Mouse (Mus musculus) liver, embryonic 11.5 days (tissue): ENCODE measurements around the gene Gm12830. TPM values are rescaled to one million over a fixed set of nuclear protein-coding genes. Genes with fewer than 3 reads are reported as not detected.

ENCODE experiments used
- ATAC-seq: fragments of 200-750 bp; cut with Nextera tagmentation; replicated peaks from 2 replicates; pipeline ENCODE4 v1.8.0; 2017; ENCODE audit warnings: moderate number of reproducible peaks, mild to moderate bottlenecking, moderate TSS enrichment, moderate library complexity; ENCODE audit not compliant: low FRiP score
- DNase-seq: peaks from one replicate; pipeline ENCODE4 v3.0.0-alpha.2; 2017; ENCODE audit warnings: low spot score
- H3K27ac ChIP-seq: fragments of 300-500 bp; sonication (generic); 2 replicates; pipeline ENCODE4 v1.5.1; 2014; ENCODE audit warnings: mild to moderate bottlenecking, low read depth, low read length, control low read depth
- H3K27me3 ChIP-seq: fragments of 300-500 bp; sonication (generic); replicated peaks from 2 replicates; pipeline ENCODE4 v1.6.1; 2014; ENCODE audit warnings: low read length, mixed read lengths; ENCODE audit not compliant: control insufficient read depth, insufficient read depth
- H3K36me3 ChIP-seq: fragments of 300-500 bp; sonication (generic); 2 replicates; pipeline ENCODE4 v1.6.1; 2014; ENCODE audit warnings: mild to moderate bottlenecking, low read length, moderate library complexity, mixed read lengths; ENCODE audit not compliant: control insufficient read depth, insufficient read depth
- H3K4me1 ChIP-seq: fragments of 300-500 bp; sonication (generic); replicated peaks from 2 replicates; pipeline ENCODE4 v1.6.1; 2014; ENCODE audit warnings: low read length, mixed read lengths; ENCODE audit not compliant: control insufficient read depth, insufficient read depth
- H3K4me2 ChIP-seq: fragments of 300-500 bp; sonication (generic); 2 replicates; pipeline ENCODE4 v1.6.1; 2014; ENCODE audit warnings: mild to moderate bottlenecking, control low read depth, moderate library complexity
- H3K4me3 ChIP-seq: fragments of 300-500 bp; sonication (generic); 2 replicates; pipeline ENCODE4 v1.5.1; 2014; ENCODE audit warnings: low read depth, low read length, control low read depth
- H3K9ac ChIP-seq: fragments of 300-500 bp; sonication (generic); 2 replicates; pipeline ENCODE4 v1.6.1; 2014; ENCODE audit warnings: low read depth, low read length, control low read depth
- H3K9me3 ChIP-seq: fragments of 300-500 bp; sonication (generic); 2 replicates; pipeline ENCODE4 v1.6.1; 2016; ENCODE audit warnings: low read length, inconsistent platforms, mixed read lengths; ENCODE audit not compliant: control insufficient read depth
- WGBS: fragments of 180-500 bp; shearing (Covaris S2); extraction: QIAGEN DNeasy Blood & Tissue Kit; methylation state at CpG from one replicate; pipeline ENCODE4 v1.1.7; 2014; 5-methylcytosine and 5-hydroxymethylcytosine counted together
- polyA plus RNA-seq: library from polyadenylated mRNA; unstranded; fragments of >200 nt; fragmentation: Nextera tagmentation; extraction: Ambion mirVana; gene quantifications from 2 replicates; pipeline ENCODE4 v1.2.1, GENCODE M21; 2014

Gm12830 gene
- polyA plus RNA-seq, 1 experiment from 2014 or later: not detected

DNA sequence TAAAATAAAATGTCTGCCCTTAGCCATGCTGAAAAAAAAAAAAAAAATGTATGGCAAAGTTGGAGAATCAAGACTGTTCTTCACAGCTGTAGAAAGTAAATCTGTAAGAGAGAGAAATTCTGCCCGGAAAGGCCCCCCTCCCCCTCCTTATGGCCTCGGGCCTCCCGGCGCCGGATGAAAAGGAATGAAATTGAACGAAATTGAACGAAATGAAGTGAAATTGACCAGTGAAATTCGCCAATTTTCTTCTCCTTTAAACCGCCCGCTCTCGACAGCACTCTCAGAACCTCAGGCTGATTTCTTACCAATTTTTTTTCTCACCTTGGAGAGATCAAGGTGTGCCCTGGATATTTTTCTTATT, 81.9 kb downstream of the Gm12830 start:
- Histone ChIP-seq H3K27me3 (peaks cover 100% of the 10 kb centered on the region), H3K4me3 (no peak overlapping the region), H3K9me3 (no peaks in the 10 kb centered on the region), H3K36me3 (no peaks in the 10 kb centered on the region), H3K4me2 (no peak overlapping the region), H3K9ac (no peak overlapping the region), H3K27ac (no peak overlapping the region), H3K4me1 (peaks cover 5% of the 10 kb centered on the region; the same call in 1 of the 2 replicates)
- WGBS: 3% methylated on average over 11 of the region's 11 CpGs
- no peak for ATAC-seq
- DNase-seq: no peak

DNA sequence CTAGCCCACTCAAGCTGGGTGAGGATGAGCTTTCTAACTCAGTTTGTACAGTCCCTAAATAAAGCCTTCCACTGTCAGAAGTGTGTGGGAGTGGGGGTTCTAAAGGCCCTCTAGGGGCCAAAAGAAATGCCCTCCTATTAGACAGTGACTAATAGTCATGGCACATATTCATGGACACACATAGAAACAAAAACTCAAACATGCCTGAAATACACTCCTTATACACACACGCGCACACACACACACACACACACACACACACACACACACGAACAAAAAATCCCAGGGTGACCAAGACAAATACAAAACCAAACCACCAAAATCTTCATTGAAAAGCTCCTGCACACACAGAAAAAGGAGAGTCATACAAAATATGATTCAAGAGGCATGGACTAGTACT, 84.0 kb downstream of the Gm12830 start:
- H3K9ac ChIP-seq: no peak overlapping the region
- no peak for DNase-seq
- no peaks in the 10 kb centered on the region for H3K36me3 ChIP-seq
- no peak overlapping the region for H3K4me3 ChIP-seq
- WGBS: 50% methylated on average over 3 of the region's 3 CpGs
- H3K9me3 ChIP-seq: no peaks in the 10 kb centered on the region
- no peak overlapping the region for H3K4me2 ChIP-seq
- peaks cover 99% of the 10 kb centered on the region for H3K27me3 ChIP-seq
- no peak overlapping the region for H3K27ac ChIP-seq
- H3K4me1 ChIP-seq: peaks cover 7% of the 10 kb centered on the region; the same call in 1 of the 2 replicates
- no peak for ATAC-seq

Other genes with a start within 250 kb of the Gm12830 start
- gene Foxd2, start 87.2 kb downstream of the Gm12830 start, polyA plus RNA-seq: 0.05 TPM in 1 of 2 replicates, not detected in the other
- gene Foxe3, start 104.3 kb downstream of the Gm12830 start, polyA plus RNA-seq: not detected in 2 replicates
- 108 and 109 TPM in 2 replicates for gene Cmpk1, start 165.5 kb downstream of the Gm12830 start, polyA plus RNA-seq
- 16.2 and 20.4 TPM in 2 replicates for gene Stil, start 178.4 kb downstream of the Gm12830 start, polyA plus RNA-seq
- 42.7 and 47.6 TPM in 2 replicates for gene Tal1, start 234.7 kb downstream of the Gm12830 start, polyA plus RNA-seq